Mouse (Mus musculus) CH12.LX (cell line): Measurements from ENCODE around the gene AL732309.1. TPM values are rescaled to one million over a fixed set of nuclear protein-coding genes. Genes with fewer than 3 reads are reported as not detected.

Experiments
- DNase-seq: peaks from one replicate; pipeline ENCODE4 v3.0.0-alpha.2; 2013; ENCODE audit errors: extremely low read depth
- H3K27ac ChIP-seq: 2 replicates; pipeline ENCODE4 v1.5.1; 2012; ENCODE audit warnings: low read depth, mild to moderate bottlenecking, control low read depth, moderate library complexity; ENCODE audit not compliant: insufficient read depth
- H3K27me3 ChIP-seq: replicated peaks from 2 replicates; pipeline ENCODE3; 2012; ENCODE audit warnings: inconsistent platforms
- H3K36me3 ChIP-seq, 2 experiments: replicated peaks in 1 of 2; 2 replicates each; pipeline versions ENCODE3 to v1.6.1; 2012; ENCODE audit warnings: inconsistent platforms in 1 of 2, low read length in 1 of 2, mild to moderate bottlenecking in 1 of 2, mixed read lengths in 1 of 2, moderate library complexity in 1 of 2; ENCODE audit not compliant: control insufficient read depth in 1 of 2, insufficient read depth in 1 of 2
- H3K4me1 ChIP-seq, 2 experiments: 2 replicates each; pipeline ENCODE4 v1.6.1; 2012; ENCODE audit warnings: inconsistent platforms in 1 of 2, moderate library complexity in 1 of 2; ENCODE audit not compliant: insufficient read depth in 2 of 2, control insufficient read depth in 1 of 2
- H3K4me2 ChIP-seq: 2 replicates; pipeline ENCODE4 v1.6.1; 2012; ENCODE audit warnings: low read depth, mild to moderate bottlenecking, control low read depth; ENCODE audit not compliant: poor library complexity, insufficient read depth, severe bottlenecking
- H3K4me3 ChIP-seq, 3 experiments: fragments of 150-350 bp in 1 of 3; sonication (generic) in 1 of 3; replicated peaks in 1 of 3; 2 replicates each; pipeline versions ENCODE3 to v1.5.1; 2011 to 2012; ENCODE audit warnings: low read depth in 2 of 3, low read length in 2 of 3, mild to moderate bottlenecking in 2 of 3, moderate library complexity in 2 of 3, control low read depth in 1 of 3, improper control_type of control experiment in 1 of 3, inconsistent platforms in 1 of 3, mixed read lengths in 1 of 3; ENCODE audit not compliant: poor library complexity in 1 of 3
- H3K79me2 ChIP-seq: replicated peaks from 2 replicates; pipeline ENCODE4 v1.6.1; 2012; ENCODE audit warnings: mild to moderate bottlenecking, moderate library complexity; ENCODE audit not compliant: control insufficient read depth, poor library complexity, insufficient read depth, severe bottlenecking; ENCODE audit errors: extremely low read depth
- H3K9ac ChIP-seq: 2 replicates; pipeline ENCODE4 v1.6.1; 2012; ENCODE audit warnings: low read depth, mild to moderate bottlenecking, control low read depth, moderate library complexity; ENCODE audit not compliant: insufficient read depth
- H3K9me3 ChIP-seq: replicated peaks from 2 replicates; pipeline ENCODE3; 2012; ENCODE audit warnings: low read length, inconsistent platforms, mixed read lengths
- BHLHE40 ChIP-seq: IDR thresholded peaks from 2 replicates; pipeline ENCODE4 v1.6.1; 2011; ENCODE audit warnings: mild to moderate bottlenecking, low read depth, low read length, improper control_type of control experiment
- CHD2 ChIP-seq: IDR thresholded peaks from 2 replicates; pipeline ENCODE4 v1.6.1; 2011; ENCODE audit warnings: low read length, improper control_type of control experiment
- ELF1 ChIP-seq: IDR thresholded peaks from 2 replicates; pipeline ENCODE4 v1.6.1; 2014; ENCODE audit warnings: low read depth, mild to moderate bottlenecking, inconsistent platforms, low read length, improper control_type of control experiment
- EP300 ChIP-seq: IDR thresholded peaks from 2 replicates; pipeline ENCODE4 v1.6.1; 2011; ENCODE audit warnings: low read length, improper control_type of control experiment
- GABPA ChIP-seq: IDR thresholded peaks from 2 replicates; pipeline ENCODE4 v1.6.1; 2012; ENCODE audit warnings: low read depth, low read length, improper control_type of control experiment, inconsistent platforms; ENCODE audit not compliant: insufficient replicate concordance
- IRF4 ChIP-seq: IDR thresholded peaks from 2 replicates; pipeline ENCODE4 v1.6.1; 2014; ENCODE audit warnings: low read depth, mild to moderate bottlenecking, inconsistent platforms, low read length, improper control_type of control experiment
- JUND ChIP-seq: conservative IDR thresholded peaks from 2 replicates; pipeline ENCODE4 v1.6.1; 2011; ENCODE audit warnings: low read depth, low read length, improper control_type of control experiment
- MAX ChIP-seq: IDR thresholded peaks from 2 replicates; pipeline ENCODE4 v1.6.1; 2011; ENCODE audit warnings: low read length, improper control_type of control experiment
- MAZ ChIP-seq: IDR thresholded peaks from 2 replicates; pipeline ENCODE4 v1.6.1; 2012; ENCODE audit warnings: low read depth, mild to moderate bottlenecking, inconsistent platforms, low read length, improper control_type of control experiment, moderate library complexity
- MXI1 ChIP-seq: IDR thresholded peaks from 2 replicates; pipeline ENCODE4 v1.6.1; 2011; ENCODE audit warnings: mild to moderate bottlenecking, low read depth, low read length, improper control_type of control experiment
- NELFE ChIP-seq: IDR thresholded peaks from 2 replicates; pipeline ENCODE4 v1.6.1; 2011; ENCODE audit warnings: low read depth, low read length, improper control_type of control experiment
- POLR2A ChIP-seq: IDR thresholded peaks from 2 replicates; pipeline ENCODE4 v1.6.1; 2011; ENCODE audit warnings: low read depth, mild to moderate bottlenecking, improper control_type of control experiment, low read length
- RCOR1 ChIP-seq: conservative IDR thresholded peaks from 2 replicates; pipeline ENCODE4 v1.6.1; 2012; ENCODE audit warnings: low read depth, mild to moderate bottlenecking, inconsistent platforms, low read length, improper control_type of control experiment
- SIN3A ChIP-seq: IDR thresholded peaks from 2 replicates; pipeline ENCODE4 v1.6.1; 2012; ENCODE audit warnings: low read length, improper control_type of control experiment, inconsistent platforms
- TBP ChIP-seq: conservative IDR thresholded peaks from 2 replicates; pipeline ENCODE4 v1.6.1; 2011; ENCODE audit warnings: low read depth, low read length, improper control_type of control experiment
- TCF12 ChIP-seq: IDR thresholded peaks from 2 replicates; pipeline ENCODE4 v1.6.1; 2014; ENCODE audit warnings: low read depth, mild to moderate bottlenecking, inconsistent platforms, low read length, improper control_type of control experiment
- USF2 ChIP-seq: conservative IDR thresholded peaks from 2 replicates; pipeline ENCODE4 v1.6.1; 2011; ENCODE audit warnings: low read depth, low read length, improper control_type of control experiment
- ZC3H11A ChIP-seq: IDR thresholded peaks from 2 replicates; pipeline ENCODE4 v1.6.1; 2012; ENCODE audit warnings: low read depth, mild to moderate bottlenecking, inconsistent platforms, low read length, improper control_type of control experiment
- ZMIZ1 ChIP-seq: IDR thresholded peaks from 2 replicates; pipeline ENCODE4 v1.6.1; 2012; ENCODE audit warnings: low read depth, mild to moderate bottlenecking, inconsistent platforms, low read length, improper control_type of control experiment
- dilution Hi-C: fragments of 300-500 bp; cut with MboI; formaldehyde crosslinking; loops from 2 replicates; pipeline ENCODE4 v1.14.3; 2020; ENCODE audit warnings: low sequenced_read_pairs; ENCODE audit not compliant: extremely low pct_unique_long_range_greater_than_20kb, extremely low pct_ligation_motif_present
- in situ Hi-C: fragments of 300-500 bp; cut with MboI; formaldehyde crosslinking; loops from 3 replicates; pipeline ENCODE4 v1.14.3; 2019; ENCODE audit warnings: low sequenced_read_pairs, low pct_ligation_motif_present, low pct_unique_long_range_greater_than_20kb, mixed read lengths
- polyA plus RNA-seq: library from polyadenylated mRNA; unstranded; fragments of >175 nt; gene quantifications from 2 replicates; pipeline ENCODE4 v1.2.1, GENCODE M21; 2012; ENCODE audit warnings: low read depth; ENCODE audit not compliant: insufficient read length
- total RNA-seq, 2 experiments: library from RNA; depleted of rRNA; stranded (reverse); fragments of 300-350 nt in 1 of 2; fragments of >200 nt in 1 of 2; gene quantifications; 2 replicates each; pipeline ENCODE4 v1.2.3; 2012 to 2014

Gene AL732309.1
- total RNA-seq (2012; rRNA removed), result 8.9 and 9.5 TPM in 2 replicates
- 6.7 and 9.6 TPM in 2 replicates for total RNA-seq (2014; rRNA removed)
- 3.5 and 4.5 TPM in 2 replicates for polyA plus RNA-seq

- DNase-seq, result no peak
- TF ChIP-seq TBP (no peak), USF2 (no peak), JUND (no peak), IRF4 (no peak), BHLHE40 (no peak), MAZ (no peak), MXI1 (no peak), POLR2A (no peak), ZMIZ1 (no peak), GABPA (no peak), SIN3A (no peak), ELF1 (no peak), ZC3H11A (no peak), TCF12 (no peak), NELFE (no peak), MAX (no peak), EP300 (no peak), CHD2 (no peak)
- no peaks in the 10 kb centered on the region for H3K79me2 ChIP-seq
- H3K9ac ChIP-seq, result no peak within 1 kb of the TSS
- peaks cover 64 to 81% of the 10 kb centered on the region in 2 experiments for H3K36me3 ChIP-seq
- H3K27ac ChIP-seq, result no peak within 1 kb of the TSS
- in situ Hi-C loops, result no loop called here
- dilution Hi-C loops, result no loop called here
- no peaks in the 10 kb centered on the region for H3K9me3 ChIP-seq
- no peak within 1 kb of the TSS for H3K4me2 ChIP-seq
- H3K4me3 ChIP-seq, result no peak within 1 kb of the TSS
- H3K27me3 ChIP-seq, result peaks cover 6% of the 10 kb centered on the region
- H3K4me1 ChIP-seq, result peaks cover 3% of the 10 kb centered on the region in 2 experiments
These were observed at the start of gene AL732309.1 for GRCm38 (mm10) chr2:25246183-25247072. AL732309.1 (minus strand) TSS chr2:25246863.

GRCm38 (mm10) chr2:25293706-25294105, 47.0 kb upstream of the AL732309.1 start:
- H3K4me2 ChIP-seq, result no peak overlapping the region
- H3K27ac ChIP-seq, result no peak overlapping the region
- no peak overlapping the region for H3K4me3 ChIP-seq
- no peak overlapping the region for H3K9ac ChIP-seq
- H3K36me3 ChIP-seq, result no peaks in the 10 kb centered on the region
- no peaks in the 10 kb centered on the region for H3K79me2 ChIP-seq
- H3K27me3 ChIP-seq, result peaks cover 80% of the 10 kb centered on the region
- dilution Hi-C loops (no loop called here), in situ Hi-C loops (no loop called here)
- no peak for TF ChIP-seq RCOR1
- TF ChIP-seq GABPA, result no peak
- peaks cover 2 to 4% of the 10 kb centered on the region in 2 experiments; a peak in 3 of 4 replicates for H3K4me1 ChIP-seq
- DNase-seq, result no peak
- no peaks in the 10 kb centered on the region for H3K9me3 ChIP-seq
